Mouse (Mus musculus) layer of hippocampus, postnatal 14 days (tissue): ENCODE measurements at regions not wholly inside any gene's neighbourhood (a gene's known extent, or its start where the extent isn't known, plus 50 kb on each side); places are given as distances from the start of the nearest gene placed in this dataset.

Source experiments
- DNase-seq, 2 experiments: peaks; one replicate each; pipeline ENCODE4 v3.0.0; 2021 to 2022; ENCODE audit warnings: low spot score in 2 of 2, mixed read lengths in 1 of 2

DNA sequence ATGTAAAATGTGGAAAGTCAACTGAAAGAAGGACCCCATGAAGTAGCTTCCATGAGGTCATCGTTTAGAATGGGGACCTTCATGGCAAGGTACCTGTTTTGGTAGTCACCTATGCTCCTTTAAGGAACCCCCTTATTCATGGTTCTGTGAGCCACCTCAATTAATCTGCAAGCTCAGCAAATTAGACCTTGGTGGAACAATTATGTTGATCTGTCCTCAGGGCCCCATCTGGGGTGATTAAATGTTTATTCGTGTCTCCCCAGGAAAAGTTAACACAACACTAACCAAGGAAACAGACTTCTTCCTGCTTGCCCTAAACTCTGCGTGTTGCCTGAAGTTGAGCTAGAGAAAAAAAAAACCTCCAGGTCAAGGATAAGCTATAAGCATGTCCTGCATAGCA is 175.9 kb upstream of the Lmcd1 start:
- DNase-seq = no peak

DNA sequence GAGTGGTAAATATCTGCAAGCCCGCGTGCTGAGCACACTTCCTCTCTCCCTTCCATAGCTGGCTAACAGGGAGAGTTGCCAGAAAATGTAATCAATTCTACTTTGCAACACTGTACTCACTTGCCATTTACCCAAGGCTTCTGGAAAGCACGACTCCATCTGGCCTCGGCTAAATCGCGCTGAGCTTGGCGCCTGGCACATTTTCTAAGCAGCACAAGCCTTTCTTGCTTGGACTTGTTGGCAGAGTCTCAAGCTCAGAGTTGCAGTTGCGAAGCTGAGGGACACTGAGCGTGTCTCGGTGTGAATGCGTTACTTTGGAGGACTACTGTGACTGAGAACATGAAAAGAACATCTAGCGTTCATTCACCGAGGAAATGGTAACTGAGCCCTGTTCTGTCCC is 164.9 kb upstream of the Lmcd1 start:
- peak; percentile 46 to 72 for DNase-seq

DNA sequence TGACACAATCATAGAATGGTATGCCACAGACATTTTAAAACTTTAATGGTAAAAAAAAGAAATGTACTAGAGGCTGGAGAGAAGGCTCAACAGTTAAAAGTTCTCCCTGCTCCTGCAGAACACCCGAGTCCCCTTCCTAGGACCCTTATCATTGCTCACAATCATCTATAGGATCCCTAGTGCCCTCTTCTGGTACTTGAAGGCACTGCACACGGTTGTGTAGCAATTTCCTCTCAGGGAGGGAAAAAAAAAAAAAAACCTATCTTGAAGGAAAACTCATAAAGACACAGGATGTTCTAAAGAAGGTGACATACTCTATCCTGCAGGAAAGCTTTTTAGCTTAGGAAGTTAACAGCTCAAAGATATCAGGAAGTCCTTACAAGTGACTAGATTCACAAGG is 154.4 kb upstream of the Lmcd1 start:
- no peak for DNase-seq

GRCm38 (mm10) chr6:112133522-112133921 is 140.0 kb upstream of the Lmcd1 start:
- DNase-seq = peak in 1 of 2 experiments; percentile 13

DNA sequence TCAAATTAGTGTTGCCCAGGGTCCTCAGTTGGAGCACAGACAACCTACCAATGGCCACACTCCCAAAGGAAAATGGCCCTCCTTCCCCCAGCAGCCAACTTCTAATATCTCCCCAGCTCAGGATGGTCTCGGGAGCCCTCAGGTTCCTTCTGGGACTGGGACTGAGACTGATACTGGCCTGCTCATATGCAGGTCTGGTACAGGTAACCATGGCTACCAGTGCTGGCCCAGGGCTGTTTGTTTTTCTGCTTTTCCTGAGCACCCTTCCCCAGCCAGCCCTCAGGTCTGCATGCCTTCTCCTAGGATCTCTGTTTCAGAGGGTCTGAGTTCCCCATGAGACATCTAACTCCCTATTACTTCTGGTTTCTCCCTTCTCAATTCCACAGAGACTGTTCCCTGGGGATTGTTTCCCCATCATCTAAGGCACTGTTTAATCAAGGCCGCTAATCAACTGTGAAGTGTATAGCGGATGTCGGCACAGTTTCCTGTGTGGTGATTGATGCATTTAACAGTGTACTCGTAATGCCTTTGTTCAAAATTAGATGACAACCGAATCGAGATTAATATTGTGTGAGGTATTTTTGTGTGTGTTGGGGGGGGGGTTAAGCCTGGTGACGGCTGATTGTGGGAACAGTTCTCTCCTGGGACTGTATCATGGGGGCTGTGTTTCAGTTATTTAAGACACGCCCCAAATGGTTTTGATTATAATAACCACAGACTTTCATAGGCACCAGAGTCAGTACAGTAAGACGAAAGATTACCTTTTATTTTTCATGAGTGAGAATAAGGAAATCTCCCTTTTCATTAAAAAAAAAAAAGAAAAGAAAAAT is 120.8 kb upstream of the Lmcd1 start:
- no peak for DNase-seq

- DNase-seq = peak in 1 of 2 experiments; percentile 10
Observed at GRCm38 (mm10) chr6:112167487-112167886, 106.1 kb upstream of the Lmcd1 start.

DNA sequence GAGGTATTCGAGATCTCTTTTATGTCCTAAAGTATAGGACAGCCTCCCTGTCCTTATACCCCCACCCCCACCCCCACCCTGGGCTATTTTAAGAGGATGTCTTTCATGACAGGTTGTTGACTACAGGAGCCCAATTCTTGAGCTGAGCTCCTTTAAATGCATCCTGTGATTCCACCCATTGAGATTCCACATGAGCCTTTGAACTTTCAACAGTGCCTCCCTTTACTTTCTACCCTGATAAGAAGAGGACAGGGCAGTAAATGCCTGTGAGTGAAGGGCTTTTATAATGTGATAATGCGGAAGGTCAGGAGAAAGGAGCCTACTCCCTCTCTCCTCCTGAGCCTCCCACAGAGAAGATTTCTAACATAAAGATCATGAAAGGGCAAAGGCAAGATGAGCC is 97.2 kb upstream of the Lmcd1 start:
- no peak for DNase-seq

DNA sequence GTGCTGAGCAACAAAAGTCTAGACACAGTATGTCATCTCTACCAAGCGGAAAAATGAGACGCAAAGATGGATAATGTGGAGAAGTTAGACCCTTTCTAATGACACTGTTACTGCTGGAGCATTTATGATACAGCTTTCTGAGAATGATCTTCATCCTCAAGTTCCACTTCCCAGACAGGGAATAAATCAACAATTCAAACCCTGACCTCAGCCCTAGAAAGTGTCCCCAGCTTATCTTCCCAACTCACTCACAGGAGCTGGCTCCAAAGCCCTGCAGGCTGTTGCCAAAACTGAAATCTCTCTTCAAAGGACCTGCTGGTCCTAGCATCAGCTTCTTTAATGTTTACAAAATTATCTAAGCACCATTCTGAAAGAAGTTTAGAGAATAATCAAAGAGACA is 85.9 kb upstream of the Lmcd1 start:
- no peak for DNase-seq

GRCm38 (mm10) chr6:112191032-112191431 is 82.5 kb upstream of the Lmcd1 start:
- DNase-seq = peak; percentile 74 to 83

- peak; percentile 84 to 88 for DNase-seq
Observed at GRCm38 (mm10) chr6:112197445-112197844, 76.1 kb upstream of the Lmcd1 start.

- no peak for DNase-seq
Observed at GRCm38 (mm10) chr6:112199241-112199640, 74.3 kb upstream of the Lmcd1 start.

DNA sequence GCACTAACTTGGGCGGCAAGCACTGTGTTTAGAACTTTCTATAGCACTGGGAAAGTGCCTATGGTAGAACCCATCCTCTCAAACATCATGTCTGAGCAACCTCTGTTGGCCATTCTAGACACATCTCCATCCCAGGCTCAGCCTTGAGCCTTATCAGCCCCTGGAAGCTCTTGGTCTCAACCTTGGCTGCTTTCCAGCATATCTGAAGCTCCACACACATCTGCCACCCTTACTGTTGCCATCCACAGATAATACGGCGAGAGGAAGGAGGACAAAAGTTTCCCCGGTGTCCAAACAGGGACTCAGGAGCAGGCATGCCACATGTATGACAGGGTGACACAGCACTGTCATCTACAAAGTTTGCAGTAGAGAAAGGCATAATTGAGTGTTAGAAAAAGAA is 71.4 kb upstream of the Lmcd1 start:
- DNase-seq = no peak

- no peak for DNase-seq
Observed at GRCm38 (mm10) chr6:112203321-112203720, 70.2 kb upstream of the Lmcd1 start.

DNA sequence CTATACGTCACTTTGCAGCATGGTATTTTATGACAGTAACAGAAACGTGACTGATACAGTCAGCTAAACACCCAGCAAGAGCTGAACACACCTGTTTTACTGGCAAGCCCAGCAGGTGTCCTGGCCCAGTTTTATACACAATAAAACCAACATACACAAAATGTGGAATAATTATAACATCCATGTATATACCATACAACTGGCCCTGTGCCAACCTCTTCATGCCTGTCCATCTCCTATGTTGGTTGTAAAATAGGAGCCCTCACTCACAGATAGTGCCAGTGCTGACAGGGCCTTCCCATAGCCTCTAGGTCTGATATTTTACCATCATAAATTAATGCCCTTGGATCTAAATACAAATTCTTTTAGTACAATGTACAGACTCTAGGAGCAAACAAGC is 68.6 kb upstream of the Lmcd1 start:
- no peak for DNase-seq

- DNase-seq = no peak
Observed at GRCm38 (mm10) chr6:112205420-112205995, 68.0 kb upstream of the Lmcd1 start.

DNA sequence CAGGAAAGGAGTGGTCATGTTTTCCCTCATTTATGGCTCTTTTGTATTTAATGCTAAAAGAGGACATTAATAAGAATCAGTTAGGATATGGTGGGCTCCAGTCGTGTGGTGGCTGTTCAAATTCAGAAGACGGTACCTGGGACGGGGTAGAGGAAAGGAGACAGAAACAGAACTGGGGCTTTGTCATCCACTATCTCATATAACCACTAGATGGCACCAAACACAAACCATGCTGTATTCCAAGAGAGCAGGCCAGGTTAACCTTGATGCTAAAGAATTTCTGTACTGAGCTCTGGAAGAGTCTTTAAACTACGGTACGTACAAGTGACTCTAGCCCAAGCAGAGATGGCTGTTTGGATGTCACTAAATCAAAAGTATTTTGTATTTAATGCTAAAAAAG is 66.3 kb upstream of the Lmcd1 start:
- peak; percentile 29 to 79 for DNase-seq

DNA sequence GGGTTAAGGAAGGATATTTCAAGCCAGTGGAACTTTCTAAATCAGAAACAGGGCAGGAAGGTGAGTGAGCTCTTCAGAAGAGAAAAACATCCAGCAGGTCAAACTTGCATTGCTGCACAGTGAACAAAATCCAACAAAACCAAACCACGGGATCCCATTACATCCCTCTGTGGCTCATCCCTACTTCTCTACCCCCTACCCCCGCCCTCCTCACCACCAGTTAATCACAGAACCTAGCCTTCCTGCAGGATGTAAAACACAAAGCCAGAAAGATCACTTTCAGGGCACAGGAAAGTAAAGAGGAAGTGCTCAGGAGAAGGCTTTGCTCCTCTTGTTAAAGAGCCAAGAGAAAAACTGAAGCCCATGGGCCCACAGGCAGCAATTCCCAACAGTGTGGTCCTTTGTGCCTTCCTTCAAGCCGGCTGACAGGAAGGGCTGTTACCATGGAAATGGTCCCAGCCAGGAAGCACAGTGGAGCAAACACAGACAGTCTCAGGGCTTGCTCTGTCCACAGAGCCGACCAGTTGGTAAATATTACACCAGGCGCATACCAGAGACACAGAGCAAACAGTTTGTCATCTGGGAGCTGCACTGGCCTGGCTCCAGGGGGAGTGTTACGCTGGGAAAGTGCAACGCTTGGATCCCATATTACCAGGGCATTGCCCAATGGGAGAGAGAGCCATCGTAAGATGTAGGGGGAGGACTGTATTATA is 63.2 kb upstream of the Lmcd1 start:
- peak; percentile 35 to 70 for DNase-seq

- no peak for DNase-seq
Observed at GRCm38 (mm10) chr6:112216868-112217267, 56.7 kb upstream of the Lmcd1 start.

DNA sequence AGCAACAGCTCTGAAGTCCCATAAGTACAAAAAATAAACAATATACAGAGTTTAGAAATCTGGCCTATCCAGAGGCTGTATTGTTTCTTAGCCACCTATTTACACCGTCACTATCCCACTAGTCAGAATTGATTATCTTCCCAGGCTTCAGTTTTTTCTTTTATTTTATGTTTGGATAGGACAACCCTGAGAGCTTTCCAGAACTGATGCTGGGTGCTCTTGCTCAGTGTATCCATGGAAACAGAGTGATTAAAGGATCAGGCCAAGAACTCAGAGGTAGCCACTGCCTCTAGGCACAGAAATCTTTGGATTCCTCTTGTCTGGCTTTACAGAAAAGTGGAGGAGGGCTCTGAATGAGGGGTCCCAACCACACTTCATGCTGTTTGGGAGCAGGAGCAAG is 55.3 kb upstream of the Lmcd1 start:
- no peak for DNase-seq

GRCm38 (mm10) chr6:112219641-112220040 is 53.9 kb upstream of the Lmcd1 start:
- DNase-seq = no peak

- no peak for DNase-seq
Observed at GRCm38 (mm10) chr6:112220149-112220548, 53.4 kb upstream of the Lmcd1 start.

DNA sequence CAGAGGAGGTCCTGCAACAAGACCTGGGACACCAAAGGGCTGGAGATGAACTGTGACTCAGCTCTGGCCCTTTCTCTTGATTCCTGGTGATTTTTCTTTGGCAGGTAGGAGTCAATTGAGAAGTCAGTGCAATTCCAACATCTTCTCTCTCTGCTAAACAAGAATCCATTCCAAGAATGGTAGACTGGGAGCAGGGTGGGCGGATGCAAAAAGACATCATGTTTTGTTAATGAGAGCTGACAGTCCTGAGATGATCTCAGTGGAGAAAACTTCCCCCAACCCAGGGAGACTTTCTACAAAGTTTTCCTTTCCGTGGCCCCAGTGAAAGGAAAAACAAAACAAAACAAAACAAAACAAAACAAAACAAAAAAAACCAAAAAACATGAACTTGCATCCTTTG is 52.2 kb upstream of the Lmcd1 start:
- no peak for DNase-seq
